Mouse (Mus musculus): ENCODE data around the gene Carnmt1. TPM values are rescaled to one million over a fixed set of nuclear protein-coding genes. Genes with fewer than 3 reads are reported as not detected.

The Carnmt1 gene
- polyA plus RNA-seq, 1 experiment from 2014 or later = 26.5 TPM

- H3K9me3 ChIP-seq (replicated peaks; ENCODE audit: control insufficient read depth, low read length) = no peaks in the 10 kb centered on the region
- H3K36me3 ChIP-seq (ENCODE audit: control insufficient read depth, insufficient read depth, low read length) = no peaks in the 10 kb centered on the region
- 43% methylated on average over 9 of the region's 9 CpGs for WGBS (ENCODE audit: insufficient replicate concordance)
- no peak overlapping the region for H3K27ac ChIP-seq (ENCODE audit: low read depth, low read length)
- H3K4me1 ChIP-seq (ENCODE audit: control insufficient read depth, insufficient read depth, low read length) = peaks cover 12% of the 10 kb centered on the region; the same call in 1 of the 2 replicates
- H3K4me3 ChIP-seq (ENCODE audit: low read depth, low read length) = no peak overlapping the region
- no peak overlapping the region for H3K9ac ChIP-seq (ENCODE audit: low read depth, low read length)
- H3K4me2 ChIP-seq = peak overlapping the region; percentile 31
- no peaks in the 10 kb centered on the region for H3K27me3 ChIP-seq (ENCODE audit: control insufficient read depth, insufficient read depth, low read length)
- ATAC-seq (replicated peaks; ENCODE audit: insufficient number of reproducible peaks, low FRiP score, low TSS enrichment) = no peak
Observed at GRCm38 (mm10) chr19:18647775-18648557, 22.6 kb upstream of the Carnmt1 start.

GRCm38 (mm10) chr19:18648558-18648945 lies 22.0 kb upstream of the Carnmt1 start:
- no peaks in the 10 kb centered on the region for H3K36me3 ChIP-seq (ENCODE audit: control insufficient read depth, insufficient read depth, low read length)
- peaks cover 12% of the 10 kb centered on the region; the same call in 1 of the 2 replicates for H3K4me1 ChIP-seq (ENCODE audit: control insufficient read depth, insufficient read depth, low read length)
- no peaks in the 10 kb centered on the region for H3K27me3 ChIP-seq (ENCODE audit: control insufficient read depth, insufficient read depth, low read length)
- H3K9ac ChIP-seq (ENCODE audit: low read depth, low read length) = no peak overlapping the region
- 86% methylated on average over 6 of the region's 6 CpGs for WGBS (ENCODE audit: insufficient replicate concordance)
- no peak overlapping the region for H3K4me3 ChIP-seq (ENCODE audit: low read depth, low read length)
- H3K4me2 ChIP-seq = peak overlapping the region; percentile 31
- ATAC-seq (replicated peaks; ENCODE audit: insufficient number of reproducible peaks, low FRiP score, low TSS enrichment) = no peak
- H3K27ac ChIP-seq (ENCODE audit: low read depth, low read length) = no peak overlapping the region
- no peaks in the 10 kb centered on the region for H3K9me3 ChIP-seq (replicated peaks; ENCODE audit: control insufficient read depth, low read length)

- H3K9ac ChIP-seq (ENCODE audit: low read depth, low read length) = no peak overlapping the region
- ATAC-seq (replicated peaks; ENCODE audit: insufficient number of reproducible peaks, low FRiP score, low TSS enrichment) = no peak
- H3K36me3 ChIP-seq (ENCODE audit: control insufficient read depth, insufficient read depth, low read length) = no peaks in the 10 kb centered on the region
- no peak overlapping the region for H3K4me3 ChIP-seq (ENCODE audit: low read depth, low read length)
- H3K27ac ChIP-seq (ENCODE audit: low read depth, low read length) = no peak overlapping the region
- 75% methylated on average over 4 of the region's 4 CpGs for WGBS (ENCODE audit: insufficient replicate concordance)
- H3K27me3 ChIP-seq (ENCODE audit: control insufficient read depth, insufficient read depth, low read length) = no peaks in the 10 kb centered on the region
- H3K4me1 ChIP-seq (ENCODE audit: control insufficient read depth, insufficient read depth, low read length) = peaks cover 12% of the 10 kb centered on the region; the same call in 1 of the 2 replicates
- H3K9me3 ChIP-seq (replicated peaks; ENCODE audit: control insufficient read depth, low read length) = no peaks in the 10 kb centered on the region
- no peak overlapping the region for H3K4me2 ChIP-seq
Observed at GRCm38 (mm10) chr19:18649955-18650354, 20.6 kb upstream of the Carnmt1 start.

- WGBS (ENCODE audit: insufficient replicate concordance) = 63% methylated on average over 6 of the region's 6 CpGs
- Histone ChIP-seq H3K27ac (ENCODE audit: low read depth, low read length) (no peak overlapping the region), H3K4me2 (no peak overlapping the region), H3K36me3 (ENCODE audit: control insufficient read depth, insufficient read depth, low read length) (no peaks in the 10 kb centered on the region), H3K27me3 (ENCODE audit: control insufficient read depth, insufficient read depth, low read length) (no peaks in the 10 kb centered on the region), H3K9me3 (replicated peaks; ENCODE audit: control insufficient read depth, low read length) (no peaks in the 10 kb centered on the region), H3K4me1 (ENCODE audit: control insufficient read depth, insufficient read depth, low read length) (peaks cover 12% of the 10 kb centered on the region; the same call in 1 of the 2 replicates), H3K4me3 (ENCODE audit: low read depth, low read length) (no peak overlapping the region), H3K9ac (ENCODE audit: low read depth, low read length) (no peak overlapping the region)
- ATAC-seq (replicated peaks; ENCODE audit: insufficient number of reproducible peaks, low FRiP score, low TSS enrichment) = no peak
Observed at GRCm38 (mm10) chr19:18650473-18650872, 20.1 kb upstream of the Carnmt1 start.

- Histone ChIP-seq H3K9me3 (replicated peaks; ENCODE audit: control insufficient read depth, low read length) (no peaks in the 10 kb centered on the region), H3K27me3 (ENCODE audit: control insufficient read depth, insufficient read depth, low read length) (no peaks in the 10 kb centered on the region), H3K9ac (ENCODE audit: low read depth, low read length) (no peak overlapping the region), H3K4me3 (ENCODE audit: low read depth, low read length) (no peak overlapping the region), H3K4me2 (no peak overlapping the region), H3K27ac (ENCODE audit: low read depth, low read length) (no peak overlapping the region), H3K4me1 (ENCODE audit: control insufficient read depth, insufficient read depth, low read length) (peaks cover 10% of the 10 kb centered on the region; the same call in 1 of the 2 replicates), H3K36me3 (ENCODE audit: control insufficient read depth, insufficient read depth, low read length) (no peaks in the 10 kb centered on the region)
- WGBS (ENCODE audit: insufficient replicate concordance) = 62% methylated on average over 4 of the region's 4 CpGs
- ATAC-seq (replicated peaks; ENCODE audit: insufficient number of reproducible peaks, low FRiP score, low TSS enrichment) = no peak
Observed at GRCm38 (mm10) chr19:18652592-18652991, 18.0 kb upstream of the Carnmt1 start.

- no peak for ATAC-seq (replicated peaks; ENCODE audit: insufficient number of reproducible peaks, low FRiP score, low TSS enrichment)
Observed at GRCm38 (mm10) chr19:18653058-18653457, 17.5 kb upstream of the Carnmt1 start.

GRCm38 (mm10) chr19:18654330-18654729 lies 16.2 kb upstream of the Carnmt1 start:
- no peak overlapping the region for H3K4me2 ChIP-seq
- H3K9ac ChIP-seq (ENCODE audit: low read depth, low read length) = no peak overlapping the region
- H3K27me3 ChIP-seq (ENCODE audit: control insufficient read depth, insufficient read depth, low read length) = no peaks in the 10 kb centered on the region
- H3K4me1 ChIP-seq (ENCODE audit: control insufficient read depth, insufficient read depth, low read length) = peaks cover 10% of the 10 kb centered on the region; the same call in 1 of the 2 replicates
- peak overlapping the region; percentile 62; the same call in 1 of the 2 replicates for H3K27ac ChIP-seq (ENCODE audit: low read depth, low read length)
- WGBS (ENCODE audit: insufficient replicate concordance) = 76% methylated on average over 8 of the region's 8 CpGs
- no peaks in the 10 kb centered on the region for H3K36me3 ChIP-seq (ENCODE audit: control insufficient read depth, insufficient read depth, low read length)
- ATAC-seq (replicated peaks; ENCODE audit: insufficient number of reproducible peaks, low FRiP score, low TSS enrichment) = no peak
- no peak overlapping the region for H3K4me3 ChIP-seq (ENCODE audit: low read depth, low read length)
- H3K9me3 ChIP-seq (replicated peaks; ENCODE audit: control insufficient read depth, low read length) = no peaks in the 10 kb centered on the region

More at GRCm38 (mm10) chr19:18653058-18653457, 17.5 kb upstream of the Carnmt1 start:
- Histone ChIP-seq H3K4me1 (ENCODE audit: control insufficient read depth, insufficient read depth, low read length) (peaks cover 10% of the 10 kb centered on the region; the same call in 1 of the 2 replicates), H3K27me3 (ENCODE audit: control insufficient read depth, insufficient read depth, low read length) (no peaks in the 10 kb centered on the region), H3K4me2 (no peak overlapping the region), H3K36me3 (ENCODE audit: control insufficient read depth, insufficient read depth, low read length) (no peaks in the 10 kb centered on the region), H3K4me3 (ENCODE audit: low read depth, low read length) (no peak overlapping the region), H3K9ac (ENCODE audit: low read depth, low read length) (no peak overlapping the region), H3K9me3 (replicated peaks; ENCODE audit: control insufficient read depth, low read length) (no peaks in the 10 kb centered on the region), H3K27ac (ENCODE audit: low read depth, low read length) (no peak overlapping the region)
- WGBS (ENCODE audit: insufficient replicate concordance) = 72% methylated on average over 6 of the region's 6 CpGs

GRCm38 (mm10) chr19:18654984-18655383 lies 15.6 kb upstream of the Carnmt1 start:
- no peak overlapping the region for H3K27ac ChIP-seq (ENCODE audit: low read depth, low read length)
- 48% methylated on average over 5 of the region's 5 CpGs for WGBS (ENCODE audit: insufficient replicate concordance)

More at GRCm38 (mm10) chr19:18654984-18655383, 15.6 kb upstream of the Carnmt1 start:
- Histone ChIP-seq H3K36me3 (ENCODE audit: control insufficient read depth, insufficient read depth, low read length) (no peaks in the 10 kb centered on the region), H3K9me3 (replicated peaks; ENCODE audit: control insufficient read depth, low read length) (no peaks in the 10 kb centered on the region), H3K4me2 (no peak overlapping the region), H3K27me3 (ENCODE audit: control insufficient read depth, insufficient read depth, low read length) (no peaks in the 10 kb centered on the region), H3K4me3 (ENCODE audit: low read depth, low read length) (no peak overlapping the region), H3K4me1 (ENCODE audit: control insufficient read depth, insufficient read depth, low read length) (peaks cover 10% of the 10 kb centered on the region; the same call in 1 of the 2 replicates), H3K9ac (ENCODE audit: low read depth, low read length) (no peak overlapping the region)
- ATAC-seq (replicated peaks; ENCODE audit: insufficient number of reproducible peaks, low FRiP score, low TSS enrichment) = no peak

Data from heart, embryonic 11.5 days (tissue).